31 mouse cellular contexts compared by ENCODE assay signal in the genomic region with DNA sequence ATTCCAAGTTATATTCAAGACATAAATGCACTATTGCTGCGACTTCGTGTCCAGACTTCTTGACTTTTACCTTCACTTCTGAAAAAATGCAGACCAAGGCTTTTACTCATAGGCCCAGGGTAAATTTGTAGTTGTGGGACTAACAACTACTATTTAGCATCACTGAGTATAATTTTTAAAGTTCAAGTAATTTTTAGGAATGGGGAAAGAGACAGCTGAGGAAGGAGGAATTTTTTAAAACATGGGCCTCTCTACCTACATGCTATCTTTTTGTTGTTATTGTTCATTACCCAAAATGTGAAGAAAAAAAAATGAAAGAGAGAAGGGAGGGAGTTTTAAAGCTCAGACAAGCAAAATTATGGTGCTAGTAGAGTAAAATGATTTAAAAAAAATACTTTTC.
"Had no signal": no experiment of that assay in that cellular context is flagged by ENCODE, and none has a peak within 500 bp of the region (broad histone marks: within the 10 kb centered on the region; RNA-seq: fewer than 3 reads in every experiment).

No protein-coding gene starts in this region.

- H3K36me3 ChIP-seq: limb, embryonic 10.5 days; limb, embryonic 12.5 days; limb, embryonic 13.5 days; limb, embryonic 15.5 days; liver, embryonic 12.5 days; liver, embryonic 13.5 days; liver, embryonic 15.5 days; lung, embryonic 15.5 days; midbrain, embryonic 10.5 days; midbrain, embryonic 12.5 days; midbrain, embryonic 13.5 days; midbrain, embryonic 15.5 days had no signal

- H3K9ac ChIP-seq: limb, embryonic 12.5 days; limb, embryonic 13.5 days; limb, embryonic 15.5 days; liver, embryonic 12.5 days; liver, embryonic 13.5 days; liver, embryonic 14.5 days; liver, embryonic 15.5 days; liver, postnatal 0 days; lung, embryonic 14.5 days; lung, embryonic 15.5 days; midbrain, embryonic 12.5 days; midbrain, embryonic 13.5 days; midbrain, embryonic 15.5 days had no signal

- H3K9me3 ChIP-seq: limb, embryonic 10.5 days; limb, embryonic 12.5 days; limb, embryonic 13.5 days; limb, embryonic 15.5 days; liver, embryonic 12.5 days; liver, embryonic 13.5 days; liver, embryonic 15.5 days; lung, embryonic 15.5 days; megakaryocyte, embryonic 14.5 days; midbrain, embryonic 10.5 days; midbrain, embryonic 12.5 days; midbrain, embryonic 13.5 days; midbrain, embryonic 15.5 days had no signal

- H3K4me3 ChIP-seq: limb, embryonic 10.5 days; limb, embryonic 12.5 days; limb, embryonic 13.5 days; limb, embryonic 15.5 days; liver, embryonic 12.5 days; liver, embryonic 13.5 days; liver, embryonic 15.5 days; lung, embryonic 15.5 days; megakaryocyte, embryonic 14.5 days; midbrain, embryonic 10.5 days; midbrain, embryonic 12.5 days; midbrain, embryonic 13.5 days; midbrain, embryonic 15.5 days; myocyte had no signal

- DNase-seq: left cerebral cortex, postnatal 4 days; liver; liver, embryonic 13.5 days; liver, postnatal 0 days; lung, adult 18-20 months; lung, adult 2 months; lung, embryonic 14.5 days; lung, postnatal 10 days; lung, postnatal 14 days; lung, postnatal 36 days; lung, postnatal 4 days; midbrain, embryonic 14.5 days had no signal

- H3K27ac ChIP-seq: limb, embryonic 10.5 days; limb, embryonic 12.5 days; limb, embryonic 13.5 days; limb, embryonic 15.5 days; liver, embryonic 12.5 days; liver, embryonic 13.5 days; liver, embryonic 14.5 days; liver, embryonic 15.5 days; lung, embryonic 15.5 days; macrophage; midbrain, embryonic 10.5 days; midbrain, embryonic 12.5 days; midbrain, embryonic 13.5 days; midbrain, embryonic 15.5 days had no signal

- ATAC-seq: liver, embryonic 12.5 days; liver, postnatal 0 days; lung, postnatal 0 days; midbrain, embryonic 13.5 days; midbrain, embryonic 15.5 days; midbrain, embryonic 16.5 days had no signal

- H3K4me2 ChIP-seq: limb, embryonic 12.5 days; limb, embryonic 13.5 days; limb, embryonic 15.5 days; liver, embryonic 11.5 days; liver, embryonic 12.5 days; liver, embryonic 13.5 days; liver, embryonic 15.5 days; lung, embryonic 14.5 days; lung, embryonic 15.5 days; midbrain, embryonic 11.5 days; midbrain, embryonic 12.5 days; midbrain, embryonic 13.5 days; midbrain, embryonic 15.5 days had no signal
